In genomic region chr2:125218566-125218965, GRCm38 (mm10) we compare ENCODE assay signal across 29 mouse cellular contexts. TPM values are rescaled to one million over a fixed set of nuclear protein-coding genes. Genes with fewer than 3 reads are reported as not detected.
A peak's percentile ranks its signal among the peaks of the same experiment; 100 is the strongest.
DNase-seq lines count a peak whose midpoint lies in the region; ATAC-seq lines count a peak whose summit lies in the region.
"Had no signal": no experiment of that assay in that cellular context is flagged by ENCODE, and none has a peak within 500 bp of the region (broad histone marks: within the 10 kb centered on the region; RNA-seq: fewer than 3 reads in every experiment).

No protein-coding gene starts in this region.

- H3K36me3 ChIP-seq in heart, embryonic 11.5 days (ENCODE audit: control insufficient read depth, insufficient read depth, low read length): no peaks in the 10 kb centered on the region
- H3K36me3 ChIP-seq: embryonic facial prominence, embryonic 12.5 days; forebrain, embryonic 15.5 days; hindbrain, embryonic 12.5 days; kidney, embryonic 15.5 days; liver, embryonic 12.5 days; midbrain, embryonic 15.5 days had no signal

- no peak overlapping the region for H3K9ac ChIP-seq in heart, embryonic 11.5 days (ENCODE audit: low read depth, low read length)
- H3K9ac ChIP-seq: embryonic facial prominence, embryonic 12.5 days; forebrain, embryonic 15.5 days; hindbrain, embryonic 12.5 days; kidney, embryonic 15.5 days; liver, embryonic 12.5 days; liver, postnatal 0 days; midbrain, embryonic 15.5 days had no signal

- no peak overlapping the region for H3K4me2 ChIP-seq in heart, embryonic 11.5 days
- H3K4me2 ChIP-seq: embryonic facial prominence, embryonic 12.5 days; forebrain, embryonic 15.5 days; hindbrain, embryonic 12.5 days; kidney, embryonic 15.5 days; liver, embryonic 12.5 days; midbrain, embryonic 15.5 days had no signal

- no peaks in the 10 kb centered on the region for H3K9me3 ChIP-seq in heart, embryonic 11.5 days (replicated peaks; ENCODE audit: control insufficient read depth, low read length)
- H3K9me3 ChIP-seq: embryonic facial prominence, embryonic 12.5 days; forebrain, embryonic 15.5 days; hindbrain, embryonic 12.5 days; kidney, embryonic 15.5 days; liver, embryonic 12.5 days; megakaryocyte, embryonic 14.5 days; midbrain, embryonic 15.5 days had no signal

- intact Hi-C loops in heart, postnatal 10 days (cut with DNase I): no loop called here

- 77% methylated on average over 1 of the region's 1 CpGs for WGBS in heart, embryonic 11.5 days (ENCODE audit: insufficient replicate concordance)

- H3K4me1 ChIP-seq in heart, embryonic 11.5 days (ENCODE audit: control insufficient read depth, insufficient read depth, low read length): no peaks in the 10 kb centered on the region
- H3K4me1 ChIP-seq: embryonic facial prominence, embryonic 12.5 days; forebrain, embryonic 15.5 days; hindbrain, embryonic 12.5 days; kidney, embryonic 15.5 days; liver, embryonic 12.5 days; midbrain, embryonic 15.5 days had no signal

- H3K27ac ChIP-seq in heart, embryonic 11.5 days (ENCODE audit: low read depth, low read length): no peak overlapping the region
- H3K27ac ChIP-seq: embryonic facial prominence, embryonic 12.5 days; forebrain, embryonic 15.5 days; heart, adult 2 months; hindbrain, embryonic 12.5 days; kidney, embryonic 15.5 days; layer of hippocampus, adult 2 months; left cerebral cortex, adult 2 months; liver, embryonic 12.5 days; midbrain, embryonic 15.5 days had no signal

- DNase-seq in adrenal gland, adult 2 months: peak; percentile 3
- DNase-seq in adrenal gland, adult (ENCODE audit: inconsistent age in 2 of 2, low spot score in 1 of 2): no peak
- peak; percentile 15 to 21 for DNase-seq in heart, postnatal 10 days
- peak; percentile 6 for DNase-seq in lung, postnatal 10 days
- DNase-seq in lung, postnatal 4 days: no peak
- peak; percentile 42 for DNase-seq in Muller cell, postnatal 12 days (ENCODE audit: inconsistent ontology term)
- no peak for DNase-seq in thymus, postnatal 36 days
- DNase-seq: cerebellum, adult 18-20 months; cerebellum, postnatal 36 days; embryo, embryonic 11 days; gastrocnemius, postnatal 25 days; kidney, adult 18-20 months; kidney, postnatal 25 days; liver, postnatal 0 days; lung, postnatal 36 days; spleen, adult 18-20 months; thymus, postnatal 14 days had no signal

- H3K27me3 ChIP-seq in heart, embryonic 11.5 days (ENCODE audit: control insufficient read depth, insufficient read depth, low read length): no peaks in the 10 kb centered on the region
- H3K27me3 ChIP-seq: embryonic facial prominence, embryonic 12.5 days; forebrain, embryonic 15.5 days; hindbrain, embryonic 12.5 days; kidney, embryonic 15.5 days; liver, embryonic 12.5 days; midbrain, embryonic 15.5 days had no signal

- no peak overlapping the region for H3K4me3 ChIP-seq in heart, embryonic 11.5 days (ENCODE audit: low read depth, low read length)
- H3K4me3 ChIP-seq: embryonic facial prominence, embryonic 12.5 days; forebrain, embryonic 15.5 days; heart, adult 2 months; hindbrain, embryonic 12.5 days; kidney, embryonic 15.5 days; layer of hippocampus, adult 2 months; left cerebral cortex, adult 2 months; liver, embryonic 12.5 days; megakaryocyte, embryonic 14.5 days; midbrain, embryonic 15.5 days had no signal

- ATAC-seq in heart, embryonic 11.5 days (replicated peaks; ENCODE audit: insufficient number of reproducible peaks, low FRiP score, low TSS enrichment): no peak
- ATAC-seq: activated CD4-positive, CD25-positive, alpha-beta regulatory T cell, adult 4 months; forebrain, embryonic 15.5 days; liver, embryonic 12.5 days; liver, postnatal 0 days; midbrain, embryonic 15.5 days had no signal

RNA-seq across cellular contexts. Expression of gene Dut, which starts 28.4 kb away (rescaled TPM):
- total RNA-seq in adrenal gland, adult 2 months (2021): 10 to 100 TPM; 15.7 to 23.6 TPM
- 50.0 and 66.9 TPM in 2 replicates for polyA plus RNA-seq in adrenal gland, adult 2 months (2012; rRNA removed)
- total RNA-seq in heart, postnatal 10 days (2021): 10 to 100 TPM; 38.1 to 42.9 TPM
- 148 and 156 TPM in 2 replicates for polyA plus RNA-seq in heart, embryonic 11.5 days (2014; fragmentation: Nextera tagmentation; extraction: Ambion mirVana)

Comparison
In these comparisons a context has a peak if more than half of its experiments do, and no peak if none do; other contexts are left out.
1. DNase-seq: peak in adrenal gland, adult 2 months (single experiment), heart, postnatal 10 days (2 of 2), lung, postnatal 10 days (single experiment) and Muller cell, postnatal 12 days (single experiment); none in adrenal gland, adult (0 of 2), lung, postnatal 4 days (0 of 2) and thymus, postnatal 36 days (0 of 2).